Mouse (Mus musculus) C2C12 (cell line): ENCODE data around the gene Rbx1. TPM values are rescaled to one million over a fixed set of nuclear protein-coding genes. Genes with fewer than 3 reads are reported as not detected.

Experiments
- H3K27me3 ChIP-seq: one replicate; pipeline ENCODE4 v1.6.1; 2011; ENCODE audit not compliant: control insufficient read depth, insufficient read depth, insufficient read length
- H3K36me3 ChIP-seq: one replicate; pipeline ENCODE4 v1.6.1; 2011; ENCODE audit not compliant: control insufficient read depth, insufficient read depth
- H3K4me3 ChIP-seq: one replicate; pipeline ENCODE4 v1.5.1; 2011; ENCODE audit warnings: mild to moderate bottlenecking, control low read depth; ENCODE audit not compliant: poor library complexity, insufficient read depth, severe bottlenecking
- H3K79me2 ChIP-seq: one replicate; pipeline ENCODE4 v1.6.1; 2011; ENCODE audit not compliant: control insufficient read depth, insufficient read depth
- H3K79me3 ChIP-seq: one replicate; pipeline ENCODE4 v1.6.1; 2011; ENCODE audit warnings: low read depth, control low read depth
- H3ac ChIP-seq: one replicate; pipeline ENCODE3; 2011; ENCODE audit warnings: low read depth; ENCODE audit not compliant: control insufficient read depth, insufficient read length
- CEBPB ChIP-seq: IDR thresholded peaks from one replicate; pipeline ENCODE4 v1.6.1; 2011; ENCODE audit warnings: low read depth, mild to moderate bottlenecking, control low read depth, moderate library complexity
- CTCF ChIP-seq: IDR thresholded peaks from one replicate; pipeline ENCODE4 v1.5.1; 2011; ENCODE audit not compliant: control insufficient read depth, insufficient read depth, insufficient read length
- FOSL1 ChIP-seq: IDR thresholded peaks from one replicate; pipeline ENCODE4 v1.8.0; 2011; ENCODE audit warnings: mild to moderate bottlenecking, low read length; ENCODE audit not compliant: poor library complexity, insufficient read depth, severe bottlenecking
- MAX ChIP-seq: IDR thresholded peaks from one replicate; pipeline ENCODE4 v1.6.1; 2011; ENCODE audit warnings: mild to moderate bottlenecking, control low read depth
- MYOD1 ChIP-seq: IDR thresholded peaks from one replicate; pipeline ENCODE4 v1.6.1; 2011; ENCODE audit warnings: low read depth; ENCODE audit not compliant: control insufficient read depth, insufficient read length
- MYOG ChIP-seq: IDR thresholded peaks from one replicate; pipeline ENCODE4 v1.6.1; 2011; ENCODE audit not compliant: control insufficient read depth, insufficient read length; ENCODE audit errors: extremely low read depth
- USF1 ChIP-seq: IDR thresholded peaks from one replicate; pipeline ENCODE4 v1.6.1; 2011; ENCODE audit warnings: low read depth, mild to moderate bottlenecking, control low read depth, moderate library complexity
- polyA plus RNA-seq: library from polyadenylated mRNA; unstranded; fragments of >200 nt; fragmentation: generic; extraction: Trizol; gene quantifications from one replicate; pipeline ENCODE4 v1.2.1, GENCODE M21; 2012; ENCODE audit warnings: missing spikeins

Rbx1 gene
- polyA plus RNA-seq, 1 experiment, result 275 TPM

DNA sequence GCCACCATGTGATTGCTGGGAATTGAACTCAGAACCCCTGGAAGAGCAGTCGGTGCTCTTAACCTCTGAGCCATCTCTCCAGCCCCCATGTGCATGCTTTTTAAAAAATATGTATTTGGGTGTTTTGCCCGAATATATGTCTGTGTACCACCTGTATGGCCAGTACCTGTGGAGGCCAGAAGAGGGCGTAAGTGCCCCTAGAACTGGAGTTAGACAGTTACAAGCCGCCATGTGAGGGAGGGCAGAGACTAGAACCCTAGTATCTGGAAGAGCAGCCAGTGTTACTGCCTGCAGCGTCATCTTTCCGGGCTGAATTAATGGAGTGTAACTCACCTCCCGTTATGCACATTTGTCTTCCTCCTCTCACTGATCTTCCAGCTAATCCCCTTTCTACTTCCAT is 4.6 kb upstream of the Rbx1 start:
- H3K79me2 ChIP-seq, result peaks cover under 1% of the 10 kb centered on the region
- no peak for TF ChIP-seq USF1
- TF ChIP-seq FOSL1, result no peak
- TF ChIP-seq MYOG, result no peak
- no peak for TF ChIP-seq MYOD1
- no peak for TF ChIP-seq MAX
- TF ChIP-seq CEBPB, result no peak
- TF ChIP-seq CTCF, result no peak

GRCm38 (mm10) chr15:81465016-81465660 is 958 bp upstream of the Rbx1 start:
- peaks cover 19% of the 10 kb centered on the region for H3K36me3 ChIP-seq
- no peak for TF ChIP-seq CTCF
- TF ChIP-seq MAX, result no peak
- TF ChIP-seq CEBPB, result no peak
- TF ChIP-seq MYOD1, result no peak
- TF ChIP-seq FOSL1, result no peak
- TF ChIP-seq USF1, result no peak
- TF ChIP-seq MYOG, result no peak
- peaks cover 29% of the 10 kb centered on the region for H3K79me3 ChIP-seq
- peak overlapping the region; percentile 53 for H3K4me3 ChIP-seq
- no peaks in the 10 kb centered on the region for H3K27me3 ChIP-seq
- peak overlapping the region; percentile 88 for H3ac ChIP-seq
- peaks cover 36% of the 10 kb centered on the region for H3K79me2 ChIP-seq

More for the DNA sequence above, 4.6 kb upstream of the Rbx1 start:
- Histone ChIP-seq H3K4me3 (no peak overlapping the region), H3ac (no peak overlapping the region), H3K79me3 (no peaks in the 10 kb centered on the region), H3K27me3 (no peaks in the 10 kb centered on the region), H3K36me3 (peaks cover 6% of the 10 kb centered on the region)

GRCm38 (mm10) chr15:81466738-81467113 is 630 bp downstream of the Rbx1 start:
- peak overlapping the region; percentile 88 for H3K4me3 ChIP-seq
- H3K79me2 ChIP-seq, result peaks cover 43% of the 10 kb centered on the region
- H3K79me3 ChIP-seq, result peaks cover 29% of the 10 kb centered on the region
- peaks cover 32% of the 10 kb centered on the region for H3K36me3 ChIP-seq
- peak overlapping the region; percentile 57 for H3ac ChIP-seq
- no peak for TF ChIP-seq MYOG
- no peak for TF ChIP-seq USF1
- no peak for TF ChIP-seq CEBPB
- no peak for TF ChIP-seq MYOD1
- TF ChIP-seq CTCF, result no peak
- TF ChIP-seq FOSL1, result no peak
- no peak for TF ChIP-seq MAX
- no peaks in the 10 kb centered on the region for H3K27me3 ChIP-seq

DNA sequence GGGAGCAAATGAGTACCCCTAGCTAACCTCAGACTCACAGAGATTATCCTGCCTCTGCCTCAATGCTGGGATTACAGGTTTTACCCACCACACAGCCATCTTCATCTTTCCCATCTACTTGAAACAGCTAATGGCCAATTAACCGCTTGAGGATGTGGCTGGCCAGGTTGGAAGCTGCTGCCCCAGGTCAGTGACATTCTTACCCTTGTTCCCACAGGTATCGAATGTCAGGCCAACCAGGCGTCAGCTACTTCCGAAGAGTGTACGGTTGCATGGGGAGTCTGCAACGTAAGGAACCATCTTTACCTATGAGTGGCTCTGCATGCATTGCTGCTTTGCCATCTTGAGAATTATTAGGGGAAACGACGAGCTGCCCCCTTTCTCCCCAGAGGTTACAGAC is 4.6 kb downstream of the Rbx1 start:
- Histone ChIP-seq H3K27me3 (no peaks in the 10 kb centered on the region), H3K4me3 (no peak overlapping the region), H3K79me2 (peaks cover 51% of the 10 kb centered on the region), H3K36me3 (peaks cover 72% of the 10 kb centered on the region), H3K79me3 (peaks cover 29% of the 10 kb centered on the region), H3ac (no peak overlapping the region)
- TF ChIP-seq FOSL1 (no peak), MYOG (no peak), MAX (no peak), CEBPB (no peak), USF1 (no peak), CTCF (no peak), MYOD1 (no peak)

DNA sequence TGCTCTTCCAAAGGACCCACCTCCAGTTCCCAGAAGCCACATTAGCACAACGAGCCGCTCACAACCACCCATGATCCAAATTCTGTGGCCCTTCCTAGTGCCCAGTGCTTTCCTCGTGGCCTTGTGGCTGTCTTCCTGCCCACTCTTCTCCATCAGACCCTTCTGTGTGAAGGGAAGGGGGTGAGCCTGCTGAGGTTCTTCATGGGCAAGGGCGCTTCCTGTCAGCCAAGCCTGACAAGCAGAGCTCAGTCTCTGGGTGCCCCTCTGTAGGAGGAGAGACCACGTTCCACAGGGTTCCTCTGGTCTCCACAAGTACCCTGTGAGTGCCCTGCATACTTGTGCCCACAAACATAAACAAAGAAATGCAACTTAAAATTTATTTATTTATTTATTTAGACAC is 6.2 kb downstream of the Rbx1 start:
- Histone ChIP-seq H3K79me3 (peaks cover 23% of the 10 kb centered on the region), H3K4me3 (no peak overlapping the region), H3ac (no peak overlapping the region), H3K79me2 (peaks cover 44% of the 10 kb centered on the region), H3K36me3 (peaks cover 76% of the 10 kb centered on the region), H3K27me3 (no peaks in the 10 kb centered on the region)
- TF ChIP-seq FOSL1, result no peak
- TF ChIP-seq MYOD1, result no peak
- no peak for TF ChIP-seq CTCF
- TF ChIP-seq MAX, result no peak
- no peak for TF ChIP-seq MYOG
- TF ChIP-seq CEBPB, result no peak
- no peak for TF ChIP-seq USF1

- Histone ChIP-seq H3ac (no peak overlapping the region), H3K36me3 (peaks cover 55% of the 10 kb centered on the region), H3K27me3 (no peaks in the 10 kb centered on the region), H3K4me3 (no peak overlapping the region), H3K79me2 (peaks cover 13% of the 10 kb centered on the region), H3K79me3 (no peaks in the 10 kb centered on the region)
- no peak for TF ChIP-seq MYOD1
- TF ChIP-seq USF1, result no peak
- no peak for TF ChIP-seq MYOG
- TF ChIP-seq CEBPB, result no peak
- TF ChIP-seq CTCF, result no peak
These were observed 9.6 kb downstream of the Rbx1 start for GRCm38 (mm10) chr15:81475654-81476053.
